Mouse (Mus musculus): ENCODE measurements at regions not wholly inside any gene's neighbourhood (a gene's known extent, or its start where the extent isn't known, plus 50 kb on each side); places are given as distances from the start of the nearest gene placed in this dataset.
A peak's percentile ranks its signal among the peaks of the same experiment; 100 is the strongest.

GRCm38 (mm10) chr11:23954323-23954722, 59.3 kb upstream of the Papolg start:
- TF ChIP-seq ZC3H11A (IDR thresholded peaks at IDR 0.05; ENCODE audit: low read depth, low read length): peak; percentile 95
- TF ChIP-seq MAZ (IDR thresholded peaks at IDR 0.05; ENCODE audit: low read depth, low read length): no peak
- no peak for TF ChIP-seq GATA1 (IDR thresholded peaks at IDR 0.05; ENCODE audit: low read depth, low read length)
- TF ChIP-seq MXI1 (IDR thresholded peaks at IDR 0.05; ENCODE audit: low read depth, low read length): 0 out of 2 replicates have a peak, but pooled peaks have one; percentile 2
- peak; percentile 87 for TF ChIP-seq SMC3 (IDR thresholded peaks at IDR 0.05; ENCODE audit: low read depth, low read length)
- TF ChIP-seq MYB (IDR thresholded peaks at IDR 0.05; ENCODE audit: low read depth, low read length): no peak
- TF ChIP-seq CHD2 (IDR thresholded peaks at IDR 0.05; ENCODE audit: low read length): no peak
- no peak for TF ChIP-seq KAT2A (conservative IDR thresholded peaks at IDR 0.05; ENCODE audit: low read depth, low read length)
- TF ChIP-seq MAX (IDR thresholded peaks at IDR 0.05; ENCODE audit: low read length): no peak
- 0 out of 2 replicates have a peak, but pooled peaks have one; percentile 25 for TF ChIP-seq ZNF384 (IDR thresholded peaks at IDR 0.05; ENCODE audit: low read depth, low read length)
- TF ChIP-seq USF1 (IDR thresholded peaks at IDR 0.05; ENCODE audit: low read depth, low read length): no peak
- TF ChIP-seq ZMIZ1 (IDR thresholded peaks at IDR 0.05; ENCODE audit: low read depth, low read length): no peak
- TF ChIP-seq MAFK (IDR thresholded peaks at IDR 0.05; ENCODE audit: borderline replicate concordance, low read depth, low read length): no peak
- TF ChIP-seq BHLHE40 (IDR thresholded peaks at IDR 0.05; ENCODE audit: borderline replicate concordance, low read depth, low read length): no peak
- no peak for TF ChIP-seq SIN3A (IDR thresholded peaks at IDR 0.05; ENCODE audit: low read length)
- TF ChIP-seq CTCF (IDR thresholded peaks at IDR 0.05 in 2 of 3, conservative IDR thresholded peaks at IDR 0.05 in 1 of 3; ENCODE audit: control insufficient read depth in 1 of 3, insufficient read depth in 1 of 3, low read depth in 2 of 3, low read length in 3 of 3, poor library complexity in 1 of 3, severe bottlenecking in 1 of 3): peak; percentile 43 to 89 (median 50)
- no peak for TF ChIP-seq POLR2AphosphoS2 (IDR thresholded peaks at IDR 0.05; ENCODE audit: low read length)
- no peak for TF ChIP-seq HCFC1 (IDR thresholded peaks at IDR 0.05; ENCODE audit: low read depth, low read length)
- TF ChIP-seq RAD21 (IDR thresholded peaks at IDR 0.05; ENCODE audit: low read depth, low read length): peak; percentile 99
- TF ChIP-seq UBTF (IDR thresholded peaks at IDR 0.05; ENCODE audit: borderline replicate concordance, insufficient read depth, low read depth, low read length): no peak
- TF ChIP-seq RCOR1 (IDR thresholded peaks at IDR 0.05; ENCODE audit: low read depth, low read length): no peak
- no peak for TF ChIP-seq POLR2AphosphoS5 (IDR thresholded peaks at IDR 0.05; ENCODE audit: borderline replicate concordance, low read depth, low read length)
- TF ChIP-seq EP300 (IDR thresholded peaks at IDR 0.05; ENCODE audit: low read depth in 1 of 2, low read length in 2 of 2): no peak
- no peak for TF ChIP-seq TAL1 (IDR thresholded peaks at IDR 0.05; ENCODE audit: low read length)
- no peak for TF ChIP-seq POLR2A (IDR thresholded peaks at IDR 0.05; ENCODE audit: control insufficient read depth in 1 of 2, insufficient read depth in 1 of 2, low read depth in 1 of 2, low read length in 2 of 2, poor library complexity in 1 of 2)
- TF ChIP-seq ETS1 (IDR thresholded peaks at IDR 0.05; ENCODE audit: low read depth, low read length): no peak
- TF ChIP-seq JUND (IDR thresholded peaks at IDR 0.05; ENCODE audit: low read depth, low read length): no peak
- DNase-seq (ENCODE audit: low read depth, low spot score): peak; percentile 76
- Histone ChIP-seq H3K27ac (ENCODE audit: control insufficient read depth, low read depth, low read length) (no peak overlapping the region), H3K9ac (ENCODE audit: control insufficient read depth, low read depth, low read length, poor library complexity, severe bottlenecking) (peak overlapping the region; percentile 4; the same call in 1 of the 2 replicates), H3K27me3 (ENCODE audit: control insufficient read depth in 1 of 2, insufficient read depth in 2 of 2, low read length in 2 of 2) (peaks cover 0 to 4% of the 10 kb centered on the region in 2 experiments; a peak in 3 of 4 replicates), H3K79me2 (ENCODE audit: control insufficient read depth, insufficient read depth, low read length, poor library complexity) (no peaks in the 10 kb centered on the region), H3K36me3 (ENCODE audit: control insufficient read depth in 1 of 2, insufficient read depth in 2 of 2, low read length in 2 of 2) (no peaks in the 10 kb centered on the region; a peak in 1 of 4 replicates), H3K9me3 (replicated peaks; ENCODE audit: insufficient read depth, low read length) (no peaks in the 10 kb centered on the region), H3K4me1 (ENCODE audit: control insufficient read depth in 1 of 2, insufficient read depth in 2 of 2, low read length in 2 of 2) (peaks cover 0 to 6% of the 10 kb centered on the region in 2 experiments; a peak in 3 of 4 replicates), H3K4me3 (ENCODE audit: control insufficient read depth in 1 of 2, insufficient read depth in 1 of 2, low read depth in 2 of 2, low read length in 2 of 2) (peak overlapping the region; percentile 26 to 35; a peak in 3 of 4 replicates)
